22 mouse cellular contexts compared by ENCODE assay signal in genomic region chr3:130524367-130525137, GRCm38 (mm10).
A peak's percentile ranks its signal among the peaks of the same experiment; 100 is the strongest.
DNase-seq lines count a peak whose midpoint lies in the region; ATAC-seq lines count a peak whose summit lies in the region.
"Had no signal": no experiment of that assay in that cellular context is flagged by ENCODE, and none has a peak within 500 bp of the region (broad histone marks: within the 10 kb centered on the region; RNA-seq: fewer than 3 reads in every experiment).

No protein-coding gene starts in this region.

- no peak overlapping the region for H3K9ac ChIP-seq in intestine, embryonic 14.5 days (ENCODE audit: low read length)
- H3K9ac ChIP-seq in intestine, embryonic 16.5 days (ENCODE audit: low read depth, low read length) = no peak overlapping the region
- no peak overlapping the region for H3K9ac ChIP-seq in limb, embryonic 13.5 days
- H3K9ac ChIP-seq: forebrain, embryonic 13.5 days; heart, embryonic 13.5 days; hindbrain, embryonic 14.5 days had no signal

- WGBS in intestine, embryonic 14.5 days = 55% methylated on average over 16 of the region's 16 CpGs
- WGBS in intestine, embryonic 16.5 days = 62% methylated on average over 16 of the region's 16 CpGs
- WGBS in limb, embryonic 13.5 days = 19% methylated on average over 16 of the region's 16 CpGs

- no peak overlapping the region for H3K27ac ChIP-seq in intestine, embryonic 14.5 days (ENCODE audit: low read depth)
- no peak overlapping the region for H3K27ac ChIP-seq in intestine, embryonic 16.5 days (ENCODE audit: low read length)
- H3K27ac ChIP-seq in limb, embryonic 13.5 days = peak overlapping the region; percentile 67; the same call in 1 of the 2 replicates
- H3K27ac ChIP-seq: forebrain, embryonic 10.5 days; forebrain, embryonic 13.5 days; heart, embryonic 10.5 days; heart, embryonic 13.5 days; hindbrain, embryonic 14.5 days had no signal

- H3K4me1 ChIP-seq in intestine, embryonic 14.5 days (replicated peaks; ENCODE audit: control insufficient read depth, insufficient read depth, low read length) = no peaks in the 10 kb centered on the region; the same call in 1 of the 2 replicates
- H3K4me1 ChIP-seq in intestine, embryonic 16.5 days (ENCODE audit: control insufficient read depth, insufficient read depth, low read length) = peaks cover 3% of the 10 kb centered on the region; the same call in 1 of the 2 replicates
- H3K4me1 ChIP-seq in megakaryocyte, embryonic 14.5 days = no peaks in the 10 kb centered on the region
- peaks cover 27% of the 10 kb centered on the region for H3K4me1 ChIP-seq in limb, embryonic 13.5 days
- H3K4me1 ChIP-seq: forebrain, embryonic 10.5 days; forebrain, embryonic 13.5 days; heart, embryonic 10.5 days; heart, embryonic 13.5 days had no signal

- no peaks in the 10 kb centered on the region for H3K27me3 ChIP-seq in intestine, embryonic 14.5 days (replicated peaks; ENCODE audit: control insufficient read depth, insufficient read depth, low read length)
- H3K27me3 ChIP-seq in intestine, embryonic 16.5 days (replicated peaks; ENCODE audit: control insufficient read depth, insufficient read depth, low read length) = no peaks in the 10 kb centered on the region
- H3K27me3 ChIP-seq in megakaryocyte, embryonic 14.5 days (replicated peaks) = no peaks in the 10 kb centered on the region
- peaks cover 13% of the 10 kb centered on the region; the same call in 1 of the 2 replicates for H3K27me3 ChIP-seq in limb, embryonic 13.5 days
- H3K27me3 ChIP-seq: forebrain, embryonic 13.5 days; heart, embryonic 13.5 days had no signal

- H3K36me3 ChIP-seq in intestine, embryonic 14.5 days (ENCODE audit: control insufficient read depth, insufficient read depth, low read length) = no peaks in the 10 kb centered on the region
- no peaks in the 10 kb centered on the region for H3K36me3 ChIP-seq in intestine, embryonic 16.5 days (ENCODE audit: control insufficient read depth, insufficient read depth, low read length)
- no peaks in the 10 kb centered on the region for H3K36me3 ChIP-seq in megakaryocyte, embryonic 14.5 days (replicated peaks; ENCODE audit: low read length)
- H3K36me3 ChIP-seq in limb, embryonic 13.5 days = no peaks in the 10 kb centered on the region
- H3K36me3 ChIP-seq: forebrain, embryonic 10.5 days; heart, embryonic 10.5 days; heart, embryonic 13.5 days had no signal

- no peaks in the 10 kb centered on the region for H3K9me3 ChIP-seq in intestine, embryonic 14.5 days (ENCODE audit: control insufficient read depth, low read length)
- H3K9me3 ChIP-seq in intestine, embryonic 16.5 days (ENCODE audit: control insufficient read depth, low read length) = no peaks in the 10 kb centered on the region
- H3K9me3 ChIP-seq in megakaryocyte, embryonic 14.5 days = peaks cover 12% of the 10 kb centered on the region
- H3K9me3 ChIP-seq in limb, embryonic 13.5 days = no peaks in the 10 kb centered on the region
- H3K9me3 ChIP-seq: forebrain, embryonic 10.5 days; forebrain, embryonic 13.5 days; heart, embryonic 10.5 days; heart, embryonic 13.5 days had no signal

- no peak overlapping the region for H3K4me3 ChIP-seq in intestine, embryonic 14.5 days (ENCODE audit: low read depth, low read length)
- no peak overlapping the region for H3K4me3 ChIP-seq in intestine, embryonic 16.5 days (ENCODE audit: low read length)
- H3K4me3 ChIP-seq in megakaryocyte, embryonic 14.5 days (replicated peaks) = peak overlapping the region; percentile 11
- H3K4me3 ChIP-seq in limb, embryonic 13.5 days = no peak overlapping the region
- H3K4me3 ChIP-seq: forebrain, embryonic 10.5 days; forebrain, embryonic 13.5 days; heart, embryonic 10.5 days; heart, embryonic 13.5 days had no signal

- H3K4me2 ChIP-seq in intestine, embryonic 14.5 days (ENCODE audit: low read length) = no peak overlapping the region
- no peak overlapping the region for H3K4me2 ChIP-seq in intestine, embryonic 16.5 days (ENCODE audit: low read depth, low read length)
- H3K4me2 ChIP-seq in limb, embryonic 13.5 days (replicated peaks) = peak overlapping the region; percentile 35
- H3K4me2 ChIP-seq: forebrain, embryonic 13.5 days; heart, embryonic 13.5 days; hindbrain, embryonic 14.5 days had no signal

- no peak for ATAC-seq in intestine, embryonic 14.5 days (replicated peaks; ENCODE audit: low FRiP score, low TSS enrichment, low read depth)
- no peak for ATAC-seq in intestine, embryonic 16.5 days
- ATAC-seq in megakaryocyte, adult 5-6 weeks (ENCODE audit: poor library complexity, severe bottlenecking) = no peak
- peak; percentile 62; the same call in 1 of the 2 replicates for ATAC-seq in limb, embryonic 13.5 days (ENCODE audit: low FRiP score, low read depth)
- ATAC-seq in frontal cortex, adult (ENCODE audit: low TSS enrichment) = no peak
- ATAC-seq: activated CD4-positive, CD25-positive, alpha-beta regulatory T cell, adult 4 months; forebrain, embryonic 16.5 days had no signal

- DNase-seq in intestine, embryonic 14.5 days (ENCODE audit: low spot score) = peak; percentile 51
- no peak for DNase-seq in urinary bladder, postnatal 4 days (ENCODE audit: low spot score in 2 of 2)
- DNase-seq: adrenal gland, adult 8-10 months; adrenal gland, postnatal 25 days; cerebellum, adult 18-20 months; cerebellum, adult 9-10 months; gastrocnemius, postnatal 25 days; heart, adult 18-20 months; heart, postnatal 14 days; heart, postnatal 4 days had no signal
